Mouse (Mus musculus): ENCODE measurements around the gene Wbp11. TPM values are rescaled to one million over a fixed set of nuclear protein-coding genes. Genes with fewer than 3 reads are reported as not detected.

Gene Wbp11
- total RNA-seq, 4 experiments from 2014 or later, result 44.7 to 49.8 (median 45.5) TPM

Small RNA genes lying within 50 kb of the gene (microRNA-seq; reads per million reads assigned to microRNA genes)
- not detected for gene Gm44364

Other genes with a start within 250 kb of the Wbp11 start
- gene Plbd1, start 166.3 kb downstream of the Wbp11 start, total RNA-seq (2022), result 10 to 100 TPM; 10.6 to 17.0 (median 12.5) TPM
- not detected for gene Gucy2c, start 46.5 kb downstream of the Wbp11 start, total RNA-seq (2022)
- 1 to 10 TPM; 4.0 to 6.0 (median 4.1) TPM for gene Hist4h4, start 23.8 kb downstream of the Wbp11 start, total RNA-seq (2022)
- 10 to 100 TPM; 11.4 to 17.2 (median 14.3) TPM for gene H2afj, start 20.0 kb downstream of the Wbp11 start, total RNA-seq (2022)
- gene BC049715, start 607 bp downstream of the Wbp11 start, total RNA-seq (2022), result under 1 TPM in 2 of 4 experiments, not detected in 2; 0.07 to 0.08 TPM
- under 1 TPM in 3 of 4 experiments, not detected in 1; 0.18 to 0.64 (median 0.19) TPM for gene Smco3, start 7.2 kb upstream of the Wbp11 start, total RNA-seq (2022)
- under 1 TPM in 1 of 4 experiments, not detected in 3; 0.12 TPM for gene Art4, start 29.5 kb upstream of the Wbp11 start, total RNA-seq (2022)
- gene Mgp, start 47.6 kb upstream of the Wbp11 start, total RNA-seq (2022), result 10 to 100 TPM; 25.2 to 67.7 (median 42.4) TPM
- not detected for gene Erp27, start 93.9 kb upstream of the Wbp11 start, total RNA-seq (2022)
- gene Pde6h, start 95.6 kb upstream of the Wbp11 start, total RNA-seq (2022), result not detected
- gene Arhgdib, start 113.7 kb upstream of the Wbp11 start, total RNA-seq (2022), result 1 to 10 TPM; 3.9 to 9.6 (median 5.3) TPM